Mouse (Mus musculus): ENCODE data around the gene Por.

Gene Por

GRCm38 (mm10) chr5:135656046-135656445 is 13.8 kb upstream of the Por start:
- DNase-seq (ENCODE audit: low read depth, low spot score) = no peak

GRCm38 (mm10) chr5:135657128-135657527 is 12.7 kb upstream of the Por start:
- DNase-seq (ENCODE audit: low read depth, low spot score) = no peak

- no peak for DNase-seq (ENCODE audit: low read depth, low spot score)
These were observed 12.0 kb upstream of the Por start for GRCm38 (mm10) chr5:135657703-135658373.

GRCm38 (mm10) chr5:135659956-135660355 is 9.9 kb upstream of the Por start:
- no peak for DNase-seq (ENCODE audit: low read depth, low spot score)

GRCm38 (mm10) chr5:135660535-135660934 is 9.3 kb upstream of the Por start:
- no peak for DNase-seq (ENCODE audit: low read depth, low spot score)

GRCm38 (mm10) chr5:135666890-135667289 is 2.9 kb upstream of the Por start:
- DNase-seq (ENCODE audit: low read depth, low spot score) = no peak

- no peak for DNase-seq (ENCODE audit: low read depth, low spot score)
These were observed 1.8 kb upstream of the Por start for GRCm38 (mm10) chr5:135668071-135668470.

GRCm38 (mm10) chr5:135670881-135671280 is 1.0 kb downstream of the Por start:
- no peak for DNase-seq (ENCODE audit: low read depth, low spot score)

GRCm38 (mm10) chr5:135672509-135672908 is 2.7 kb downstream of the Por start:
- DNase-seq (ENCODE audit: low read depth, low spot score) = no peak

GRCm38 (mm10) chr5:135672980-135673379 is 3.1 kb downstream of the Por start:
- DNase-seq (ENCODE audit: low read depth, low spot score) = peak; percentile 74

GRCm38 (mm10) chr5:135674349-135674775 is 4.5 kb downstream of the Por start:
- peak; percentile 69 for DNase-seq (ENCODE audit: low read depth, low spot score)

- peak; percentile 88 for DNase-seq (ENCODE audit: low read depth, low spot score)
These were observed 5.0 kb downstream of the Por start for GRCm38 (mm10) chr5:135674821-135675220.

- no peak for DNase-seq (ENCODE audit: low read depth, low spot score)
These were observed 6.9 kb downstream of the Por start for GRCm38 (mm10) chr5:135676696-135677095.

- DNase-seq (ENCODE audit: low read depth, low spot score) = no peak
These were observed 7.4 kb downstream of the Por start for GRCm38 (mm10) chr5:135677251-135677650.

- no peak for DNase-seq (ENCODE audit: low read depth, low spot score)
These were observed 8.6 kb downstream of the Por start for GRCm38 (mm10) chr5:135678481-135678880.

- no peak for DNase-seq (ENCODE audit: low read depth, low spot score)
These were observed 11.2 kb downstream of the Por start for GRCm38 (mm10) chr5:135680967-135681545.

GRCm38 (mm10) chr5:135682009-135682408 is 12.2 kb downstream of the Por start:
- no peak for DNase-seq (ENCODE audit: low read depth, low spot score)

GRCm38 (mm10) chr5:135682942-135683570 is 13.2 kb downstream of the Por start:
- DNase-seq (ENCODE audit: low read depth, low spot score) = no peak

- no peak for DNase-seq (ENCODE audit: low read depth, low spot score)
These were observed 20.6 kb downstream of the Por start for GRCm38 (mm10) chr5:135690401-135690800.

- no peak for DNase-seq (ENCODE audit: low read depth, low spot score)
These were observed 21.4 kb downstream of the Por start for GRCm38 (mm10) chr5:135691266-135691665.

GRCm38 (mm10) chr5:135693281-135693853 is 23.5 kb downstream of the Por start:
- no peak for DNase-seq (ENCODE audit: low read depth, low spot score)

- no peak for DNase-seq (ENCODE audit: low read depth, low spot score)
These were observed 25.5 kb downstream of the Por start for GRCm38 (mm10) chr5:135695277-135695721.

GRCm38 (mm10) chr5:135697711-135698111 is 27.9 kb downstream of the Por start:
- no peak for DNase-seq (ENCODE audit: low read depth, low spot score)

All from skeletal muscle tissue, adult 2 months (tissue).